Mouse (Mus musculus): ENCODE results near the gene Slc12a8. TPM values are rescaled to one million over a fixed set of nuclear protein-coding genes. Genes with fewer than 3 reads are reported as not detected.

Gene Slc12a8
- total and polyA plus RNA-seq, 2 experiments from 2014 or later = 0.71 to 1.1 TPM

- ATAC-seq (ENCODE audit: low FRiP score) (no peak), DNase-seq (ENCODE audit: low spot score) (no peak)
- Histone ChIP-seq H3K27ac (ENCODE audit: low read depth, low read length) (no peak overlapping the region), H3K9ac (replicated peaks; ENCODE audit: low read length, poor library complexity, severe bottlenecking) (no peak overlapping the region), H3K27me3 (ENCODE audit: insufficient read depth, low read length) (no peaks in the 10 kb centered on the region), H3K4me3 (ENCODE audit: low read depth, low read length) (no peak overlapping the region), H3K4me2 (ENCODE audit: low read depth, low read length, poor library complexity, severe bottlenecking) (no peak overlapping the region), H3K36me3 (ENCODE audit: insufficient read depth, low read length) (no peaks in the 10 kb centered on the region), H3K9me3 (ENCODE audit: low read length) (no peaks in the 10 kb centered on the region), H3K4me1 (ENCODE audit: insufficient read depth, low read length) (peaks cover under 1% of the 10 kb centered on the region; the same call in 1 of the 2 replicates)
- WGBS = 78% methylated on average over 2 of the region's 2 CpGs
- no peak for TF ChIP-seq CTCF (IDR thresholded peaks at IDR 0.05)
These were observed 71.7 kb downstream of the Slc12a8 start for GRCm38 (mm10) chr16:33588845-33589244.

- 93% methylated on average over 3 of the region's 3 CpGs for WGBS
- H3K27ac ChIP-seq (ENCODE audit: low read depth, low read length) = no peak overlapping the region
- TF ChIP-seq CTCF (IDR thresholded peaks at IDR 0.05) = no peak
These were observed 73.3 kb downstream of the Slc12a8 start for GRCm38 (mm10) chr16:33590438-33590837.

GRCm38 (mm10) chr16:33591390-33592067 lies 74.4 kb downstream of the Slc12a8 start:
- WGBS = 87% methylated on average over 10 of the region's 10 CpGs
- Histone ChIP-seq H3K36me3 (ENCODE audit: insufficient read depth, low read length) (no peaks in the 10 kb centered on the region), H3K4me3 (ENCODE audit: low read depth, low read length) (no peak overlapping the region), H3K9me3 (ENCODE audit: low read length) (no peaks in the 10 kb centered on the region), H3K27ac (ENCODE audit: low read depth, low read length) (no peak overlapping the region), H3K9ac (replicated peaks; ENCODE audit: low read length, poor library complexity, severe bottlenecking) (no peak overlapping the region), H3K4me2 (ENCODE audit: low read depth, low read length, poor library complexity, severe bottlenecking) (no peak overlapping the region), H3K4me1 (ENCODE audit: insufficient read depth, low read length) (no peaks in the 10 kb centered on the region), H3K27me3 (ENCODE audit: insufficient read depth, low read length) (no peaks in the 10 kb centered on the region)
- TF ChIP-seq CTCF (IDR thresholded peaks at IDR 0.05) = no peak
- no peak for DNase-seq (ENCODE audit: low spot score)
- no peak for ATAC-seq (ENCODE audit: low FRiP score)

More at GRCm38 (mm10) chr16:33590438-33590837, 73.3 kb downstream of the Slc12a8 start:
- no peak overlapping the region for H3K9ac ChIP-seq (replicated peaks; ENCODE audit: low read length, poor library complexity, severe bottlenecking)
- no peak overlapping the region for H3K4me3 ChIP-seq (ENCODE audit: low read depth, low read length)
- H3K4me2 ChIP-seq (ENCODE audit: low read depth, low read length, poor library complexity, severe bottlenecking) = no peak overlapping the region
- H3K4me1 ChIP-seq (ENCODE audit: insufficient read depth, low read length) = no peaks in the 10 kb centered on the region
- H3K36me3 ChIP-seq (ENCODE audit: insufficient read depth, low read length) = no peaks in the 10 kb centered on the region
- DNase-seq (ENCODE audit: low spot score) (no peak), ATAC-seq (ENCODE audit: low FRiP score) (no peak)
- no peaks in the 10 kb centered on the region for H3K27me3 ChIP-seq (ENCODE audit: insufficient read depth, low read length)
- H3K9me3 ChIP-seq (ENCODE audit: low read length) = no peaks in the 10 kb centered on the region

- Histone ChIP-seq H3K9ac (replicated peaks; ENCODE audit: low read length, poor library complexity, severe bottlenecking) (no peak overlapping the region), H3K4me1 (ENCODE audit: insufficient read depth, low read length) (no peaks in the 10 kb centered on the region), H3K36me3 (ENCODE audit: insufficient read depth, low read length) (no peaks in the 10 kb centered on the region), H3K4me2 (ENCODE audit: low read depth, low read length, poor library complexity, severe bottlenecking) (no peak overlapping the region), H3K27ac (ENCODE audit: low read depth, low read length) (no peak overlapping the region), H3K27me3 (ENCODE audit: insufficient read depth, low read length) (no peaks in the 10 kb centered on the region), H3K4me3 (ENCODE audit: low read depth, low read length) (no peak overlapping the region), H3K9me3 (ENCODE audit: low read length) (no peaks in the 10 kb centered on the region)
- 92% methylated on average over 5 of the region's 5 CpGs for WGBS
- ATAC-seq (ENCODE audit: low FRiP score) (no peak), DNase-seq (ENCODE audit: low spot score) (no peak)
- no peak for TF ChIP-seq CTCF (IDR thresholded peaks at IDR 0.05)
These were observed 75.2 kb downstream of the Slc12a8 start for GRCm38 (mm10) chr16:33592286-33592685.

GRCm38 (mm10) chr16:33593467-33593866 lies 76.3 kb downstream of the Slc12a8 start:
- ATAC-seq (ENCODE audit: low FRiP score) (no peak), DNase-seq (ENCODE audit: low spot score) (no peak)
- TF ChIP-seq CTCF (IDR thresholded peaks at IDR 0.05) = no peak
- no peak overlapping the region for H3K4me3 ChIP-seq (ENCODE audit: low read depth, low read length)
- H3K9me3 ChIP-seq (ENCODE audit: low read length) = no peaks in the 10 kb centered on the region
- no peaks in the 10 kb centered on the region for H3K27me3 ChIP-seq (ENCODE audit: insufficient read depth, low read length)
- H3K27ac ChIP-seq (ENCODE audit: low read depth, low read length) = no peak overlapping the region
- no peak overlapping the region for H3K9ac ChIP-seq (replicated peaks; ENCODE audit: low read length, poor library complexity, severe bottlenecking)
- no peaks in the 10 kb centered on the region for H3K4me1 ChIP-seq (ENCODE audit: insufficient read depth, low read length)
- 67% methylated on average over 7 of the region's 7 CpGs for WGBS
- no peak overlapping the region for H3K4me2 ChIP-seq (ENCODE audit: low read depth, low read length, poor library complexity, severe bottlenecking)
- no peaks in the 10 kb centered on the region for H3K36me3 ChIP-seq (ENCODE audit: insufficient read depth, low read length)

GRCm38 (mm10) chr16:33594037-33594771 lies 77.1 kb downstream of the Slc12a8 start:
- H3K9me3 ChIP-seq (ENCODE audit: low read length) = no peaks in the 10 kb centered on the region
- no peak overlapping the region for H3K27ac ChIP-seq (ENCODE audit: low read depth, low read length)
- no peak for TF ChIP-seq CTCF (IDR thresholded peaks at IDR 0.05)
- no peaks in the 10 kb centered on the region for H3K4me1 ChIP-seq (ENCODE audit: insufficient read depth, low read length)
- H3K36me3 ChIP-seq (ENCODE audit: insufficient read depth, low read length) = no peaks in the 10 kb centered on the region
- DNase-seq (ENCODE audit: low spot score) (peak; percentile 75), ATAC-seq (ENCODE audit: low FRiP score) (peak; percentile 62)
- WGBS = 30% methylated on average over 7 of the region's 7 CpGs
- H3K4me3 ChIP-seq (ENCODE audit: low read depth, low read length) = no peak overlapping the region
- H3K9ac ChIP-seq (replicated peaks; ENCODE audit: low read length, poor library complexity, severe bottlenecking) = no peak overlapping the region
- no peaks in the 10 kb centered on the region for H3K27me3 ChIP-seq (ENCODE audit: insufficient read depth, low read length)
- H3K4me2 ChIP-seq (ENCODE audit: low read depth, low read length, poor library complexity, severe bottlenecking) = no peak overlapping the region
